Mouse (Mus musculus): ENCODE measurements around the gene Eif1ax. TPM values are rescaled to one million over a fixed set of nuclear protein-coding genes. Genes with fewer than 3 reads are reported as not detected.

Gene Eif1ax
- 113 and 118 TPM in 2 replicates for polyA plus RNA-seq (2015; fragmentation: Nextera tagmentation; extraction: Ambion mirVana)

GRCm38 (mm10) chrX:159371831-159372752 is at the start of gene Eif1ax:
Gene Eif1ax (plus strand): TSS chrX:159372178.
- no peaks in the 10 kb centered on the region; the same call in 1 of the 2 replicates for H3K27me3 ChIP-seq (ENCODE audit: control insufficient read depth, insufficient read depth, low read length)
- peak; percentile 98 for ATAC-seq (ENCODE audit: insufficient read depth, low FRiP score)
- WGBS: 15% methylated on average over 55 of the region's 76 CpGs

GRCm38 (mm10) chrX:159364506-159364905 is 7.5 kb upstream of the Eif1ax start:
- no peak overlapping the region for H3K9ac ChIP-seq (ENCODE audit: low read length)
- no peak overlapping the region for H3K4me3 ChIP-seq (replicated peaks; ENCODE audit: low read length)
- no peak for ATAC-seq (ENCODE audit: insufficient read depth, low FRiP score)
- 87% methylated on average over 3 of the region's 3 CpGs for WGBS
- no peaks in the 10 kb centered on the region for H3K4me1 ChIP-seq (ENCODE audit: control insufficient read depth, insufficient read depth, low read length)
- H3K4me2 ChIP-seq (ENCODE audit: low read depth, low read length): no peak overlapping the region
- H3K36me3 ChIP-seq (ENCODE audit: control insufficient read depth, insufficient read depth, low read length): no peaks in the 10 kb centered on the region; the same call in 1 of the 2 replicates
- H3K9me3 ChIP-seq (replicated peaks; ENCODE audit: control insufficient read depth, low read length): no peaks in the 10 kb centered on the region
- no peaks in the 10 kb centered on the region for H3K27me3 ChIP-seq (ENCODE audit: control insufficient read depth, insufficient read depth, low read length)
- H3K27ac ChIP-seq (ENCODE audit: low read length): no peak overlapping the region

More at GRCm38 (mm10) chrX:159371831-159372752, at the start of gene Eif1ax:
- peak within 1 kb of the TSS; percentile 71 for H3K4me3 ChIP-seq (replicated peaks; ENCODE audit: low read length)
- no peaks in the 10 kb centered on the region for H3K4me1 ChIP-seq (ENCODE audit: control insufficient read depth, insufficient read depth, low read length)
- peak within 1 kb of the TSS; percentile 72; the same call in 1 of the 2 replicates for H3K27ac ChIP-seq (ENCODE audit: low read length)
- H3K4me2 ChIP-seq (ENCODE audit: low read depth, low read length): peak within 1 kb of the TSS; percentile 52
- H3K9ac ChIP-seq (ENCODE audit: low read length): peak within 1 kb of the TSS; percentile 80
- no peaks in the 10 kb centered on the region for H3K36me3 ChIP-seq (ENCODE audit: control insufficient read depth, insufficient read depth, low read length)
- no peaks in the 10 kb centered on the region for H3K9me3 ChIP-seq (replicated peaks; ENCODE audit: control insufficient read depth, low read length)

GRCm38 (mm10) chrX:159372753-159373144 is 771 bp downstream of the Eif1ax start:
- H3K4me3 ChIP-seq (replicated peaks; ENCODE audit: low read length): peak overlapping the region; percentile 71
- peak overlapping the region; percentile 52 for H3K4me2 ChIP-seq (ENCODE audit: low read depth, low read length)
- 17% methylated on average over 9 of the region's 9 CpGs for WGBS
- no peaks in the 10 kb centered on the region for H3K9me3 ChIP-seq (replicated peaks; ENCODE audit: control insufficient read depth, low read length)
- H3K4me1 ChIP-seq (ENCODE audit: control insufficient read depth, insufficient read depth, low read length): no peaks in the 10 kb centered on the region
- peak overlapping the region; percentile 80 for H3K9ac ChIP-seq (ENCODE audit: low read length)
- ATAC-seq (ENCODE audit: insufficient read depth, low FRiP score): no peak
- peak overlapping the region; percentile 72; the same call in 1 of the 2 replicates for H3K27ac ChIP-seq (ENCODE audit: low read length)
- no peaks in the 10 kb centered on the region for H3K36me3 ChIP-seq (ENCODE audit: control insufficient read depth, insufficient read depth, low read length)
- H3K27me3 ChIP-seq (ENCODE audit: control insufficient read depth, insufficient read depth, low read length): no peaks in the 10 kb centered on the region; the same call in 1 of the 2 replicates

- Histone ChIP-seq H3K4me3 (replicated peaks; ENCODE audit: low read length) (no peak overlapping the region), H3K27me3 (ENCODE audit: control insufficient read depth, insufficient read depth, low read length) (no peaks in the 10 kb centered on the region), H3K9ac (ENCODE audit: low read length) (no peak overlapping the region), H3K27ac (ENCODE audit: low read length) (no peak overlapping the region), H3K9me3 (replicated peaks; ENCODE audit: control insufficient read depth, low read length) (no peaks in the 10 kb centered on the region), H3K4me1 (ENCODE audit: control insufficient read depth, insufficient read depth, low read length) (no peaks in the 10 kb centered on the region), H3K4me2 (ENCODE audit: low read depth, low read length) (no peak overlapping the region), H3K36me3 (ENCODE audit: control insufficient read depth, insufficient read depth, low read length) (peaks cover 3% of the 10 kb centered on the region; the same call in 1 of the 2 replicates)
- 70% methylated on average over 9 of the region's 9 CpGs for WGBS
- no peak for ATAC-seq (ENCODE audit: insufficient read depth, low FRiP score)
Measured at GRCm38 (mm10) chrX:159387105-159387504, 15.1 kb downstream of the Eif1ax start.

GRCm38 (mm10) chrX:159388953-159389352 is 17.0 kb downstream of the Eif1ax start:
- H3K4me2 ChIP-seq (ENCODE audit: low read depth, low read length): no peak overlapping the region
- no peaks in the 10 kb centered on the region for H3K9me3 ChIP-seq (replicated peaks; ENCODE audit: control insufficient read depth, low read length)
- ATAC-seq (ENCODE audit: insufficient read depth, low FRiP score): no peak
- H3K27me3 ChIP-seq (ENCODE audit: control insufficient read depth, insufficient read depth, low read length): no peaks in the 10 kb centered on the region
- H3K9ac ChIP-seq (ENCODE audit: low read length): no peak overlapping the region
- no peaks in the 10 kb centered on the region for H3K4me1 ChIP-seq (ENCODE audit: control insufficient read depth, insufficient read depth, low read length)
- H3K36me3 ChIP-seq (ENCODE audit: control insufficient read depth, insufficient read depth, low read length): peaks cover 3% of the 10 kb centered on the region; the same call in 1 of the 2 replicates
- H3K27ac ChIP-seq (ENCODE audit: low read length): no peak overlapping the region
- no peak overlapping the region for H3K4me3 ChIP-seq (replicated peaks; ENCODE audit: low read length)

GRCm38 (mm10) chrX:159390347-159390962 is 18.5 kb downstream of the Eif1ax start:
- no peaks in the 10 kb centered on the region for H3K4me1 ChIP-seq (ENCODE audit: control insufficient read depth, insufficient read depth, low read length)
- no peaks in the 10 kb centered on the region for H3K27me3 ChIP-seq (ENCODE audit: control insufficient read depth, insufficient read depth, low read length)
- 83% methylated on average over 6 of the region's 6 CpGs for WGBS
- peaks cover 3% of the 10 kb centered on the region; the same call in 1 of the 2 replicates for H3K36me3 ChIP-seq (ENCODE audit: control insufficient read depth, insufficient read depth, low read length)
- H3K4me2 ChIP-seq (ENCODE audit: low read depth, low read length): no peak overlapping the region
- no peak overlapping the region for H3K4me3 ChIP-seq (replicated peaks; ENCODE audit: low read length)
- no peak overlapping the region for H3K9ac ChIP-seq (ENCODE audit: low read length)
- ATAC-seq (ENCODE audit: insufficient read depth, low FRiP score): no peak
- no peaks in the 10 kb centered on the region for H3K9me3 ChIP-seq (replicated peaks; ENCODE audit: control insufficient read depth, low read length)
- H3K27ac ChIP-seq (ENCODE audit: low read length): no peak overlapping the region

- no peak for ATAC-seq (ENCODE audit: insufficient read depth, low FRiP score)
- no peaks in the 10 kb centered on the region for H3K4me1 ChIP-seq (ENCODE audit: control insufficient read depth, insufficient read depth, low read length)
- no peaks in the 10 kb centered on the region for H3K27me3 ChIP-seq (ENCODE audit: control insufficient read depth, insufficient read depth, low read length)
- no peak overlapping the region for H3K9ac ChIP-seq (ENCODE audit: low read length)
- no peak overlapping the region for H3K4me3 ChIP-seq (replicated peaks; ENCODE audit: low read length)
- no peaks in the 10 kb centered on the region for H3K36me3 ChIP-seq (ENCODE audit: control insufficient read depth, insufficient read depth, low read length)
- H3K9me3 ChIP-seq (replicated peaks; ENCODE audit: control insufficient read depth, low read length): no peaks in the 10 kb centered on the region
- H3K27ac ChIP-seq (ENCODE audit: low read length): no peak overlapping the region
- H3K4me2 ChIP-seq (ENCODE audit: low read depth, low read length): no peak overlapping the region
- 67% methylated on average over 3 of the region's 3 CpGs for WGBS
Measured at GRCm38 (mm10) chrX:159391239-159391638, 19.3 kb downstream of the Eif1ax start.

- WGBS: 33% methylated on average over 4 of the region's 4 CpGs
- Histone ChIP-seq H3K4me3 (replicated peaks; ENCODE audit: low read length) (no peak overlapping the region), H3K27ac (ENCODE audit: low read length) (no peak overlapping the region), H3K4me2 (ENCODE audit: low read depth, low read length) (no peak overlapping the region), H3K9me3 (replicated peaks; ENCODE audit: control insufficient read depth, low read length) (no peaks in the 10 kb centered on the region), H3K4me1 (ENCODE audit: control insufficient read depth, insufficient read depth, low read length) (no peaks in the 10 kb centered on the region), H3K36me3 (ENCODE audit: control insufficient read depth, insufficient read depth, low read length) (no peaks in the 10 kb centered on the region), H3K27me3 (ENCODE audit: control insufficient read depth, insufficient read depth, low read length) (peaks cover 4% of the 10 kb centered on the region), H3K9ac (ENCODE audit: low read length) (no peak overlapping the region)
- ATAC-seq (ENCODE audit: insufficient read depth, low FRiP score): no peak
Measured at GRCm38 (mm10) chrX:159409253-159409652, 37.3 kb downstream of the Eif1ax start.
